9 mouse cellular contexts compared by ENCODE assay signal in genomic region chr12:109540739-109541539, GRCm38 (mm10). TPM values are rescaled to one million over a fixed set of nuclear protein-coding genes. Genes with fewer than 3 reads are reported as not detected.
DNase-seq lines count a peak whose midpoint lies in the region; ATAC-seq and TF ChIP-seq lines count a peak whose summit lies in the region.
"Had no signal": no experiment of that assay in that cellular context is flagged by ENCODE, and none has a peak within 500 bp of the region (broad histone marks: within the 10 kb centered on the region; RNA-seq: fewer than 3 reads in every experiment).

No protein-coding gene starts in this region.

- peaks cover 17% of the 10 kb centered on the region; the same call in 1 of the 2 replicates for H3K36me3 ChIP-seq in embryonic facial prominence, embryonic 14.5 days (ENCODE audit: control insufficient read depth, insufficient read depth, low read length)
- H3K36me3 ChIP-seq in heart, adult 2 months (ENCODE audit: control insufficient read depth, insufficient read depth, low read length) = no peaks in the 10 kb centered on the region
- no peaks in the 10 kb centered on the region for H3K36me3 ChIP-seq in liver, postnatal 0 days (replicated peaks; ENCODE audit: insufficient read depth, low read length)

- TF ChIP-seq POLR2A in heart, adult 2 months (IDR thresholded peaks at IDR 0.05; ENCODE audit: insufficient read depth, low read depth, low read length) = peak; percentile 46

- H3K4me1 ChIP-seq in embryonic facial prominence, embryonic 14.5 days (ENCODE audit: control insufficient read depth, insufficient read depth, low read length) = no peaks in the 10 kb centered on the region
- H3K4me1 ChIP-seq in heart, adult 2 months (ENCODE audit: control insufficient read depth, insufficient read depth, low read length) = no peaks in the 10 kb centered on the region
- H3K4me1 ChIP-seq in liver, postnatal 0 days (ENCODE audit: insufficient read depth) = 0 out of 2 replicates have a peak, but pooled peaks cover 2% of the 10 kb centered on the region

- no peaks in the 10 kb centered on the region for H3K27me3 ChIP-seq in embryonic facial prominence, embryonic 14.5 days (replicated peaks; ENCODE audit: control insufficient read depth, insufficient read depth, low read length)
- H3K27me3 ChIP-seq in heart, adult 2 months (ENCODE audit: control insufficient read depth, insufficient read depth, low read length) = no peaks in the 10 kb centered on the region
- no peaks in the 10 kb centered on the region for H3K27me3 ChIP-seq in liver, postnatal 0 days (ENCODE audit: insufficient read depth, low read length)

- peak overlapping the region; percentile 53 for H3K4me3 ChIP-seq in embryonic facial prominence, embryonic 14.5 days (ENCODE audit: low read depth, low read length)
- peak overlapping the region; percentile 22; the same call in 1 of the 2 replicates for H3K4me3 ChIP-seq in heart, adult 2 months
- H3K4me3 ChIP-seq in liver, postnatal 0 days (ENCODE audit: low read depth, low read length) = peak overlapping the region; percentile 45

- no peak for TF ChIP-seq EP300 in heart, adult 2 months (IDR thresholded peaks at IDR 0.05; ENCODE audit: insufficient read depth, low read depth, low read length)
- TF ChIP-seq EP300 in liver, postnatal 0 days (IDR thresholded peaks at IDR 0.05; ENCODE audit: low read depth) = no peak

- intact Hi-C loops in heart, adult 2 months (cut with DNase I) = no loop called here

- peak; percentile 56 for DNase-seq in urinary bladder, postnatal 14 days (ENCODE audit: low spot score)
- DNase-seq in urinary bladder, postnatal 10 days (ENCODE audit: low spot score) = no peak
- peak; percentile 93 for DNase-seq in embryonic facial prominence, embryonic 14.5 days (ENCODE audit: low spot score)
- DNase-seq in heart, adult 2 months = peak; percentile 54 to 64
- DNase-seq in layer of hippocampus, adult 18-20 months (ENCODE audit: low spot score in 2 of 2) = peak; percentile 64 to 81
- no peak for DNase-seq in liver, postnatal 0 days
- DNase-seq in right cerebral cortex, postnatal 36 days (ENCODE audit: low spot score in 2 of 2) = peak; percentile 54 to 59

- peak overlapping the region; percentile 85 for H3K27ac ChIP-seq in embryonic facial prominence, embryonic 14.5 days (replicated peaks; ENCODE audit: low read depth, low read length)
- peak overlapping the region; percentile 26; the same call in 1 of the 2 replicates for H3K27ac ChIP-seq in heart, adult 2 months
- H3K27ac ChIP-seq in liver, postnatal 0 days (ENCODE audit: low read depth) = 0 out of 2 replicates have a peak overlapping the region, but pooled peaks have one; percentile 7

- H3K4me2 ChIP-seq in embryonic facial prominence, embryonic 14.5 days (ENCODE audit: low read depth, low read length) = peak overlapping the region; percentile 52
- H3K4me2 ChIP-seq in liver, postnatal 0 days (ENCODE audit: low read depth, low read length) = peak overlapping the region; percentile 56

- no peak for TF ChIP-seq CTCF in heart, adult 2 months (IDR thresholded peaks at IDR 0.05)
- TF ChIP-seq CTCF in liver, postnatal 0 days (IDR thresholded peaks at IDR 0.05; ENCODE audit: low read depth) = no peak

- peaks cover 66% of the 10 kb centered on the region for H3K9me3 ChIP-seq in embryonic facial prominence, embryonic 14.5 days (ENCODE audit: control insufficient read depth, low read length)
- H3K9me3 ChIP-seq in liver, postnatal 0 days (ENCODE audit: low read length) = peaks cover 3% of the 10 kb centered on the region

- peak; percentile 81 for ATAC-seq in embryonic facial prominence, embryonic 14.5 days (ENCODE audit: low read depth)
- no peak for ATAC-seq in liver, postnatal 0 days
- ATAC-seq in granulocyte monocyte progenitor cell, adult 5-6 weeks (replicated peaks; ENCODE audit: poor library complexity, severe bottlenecking) = no peak

- 54% methylated on average over 30 of the region's 30 CpGs for WGBS in embryonic facial prominence, embryonic 14.5 days
- WGBS in heart, adult 2 months = 40% methylated on average over 30 of the region's 30 CpGs
- WGBS in liver, postnatal 0 days (ENCODE audit: insufficient replicate concordance) = 45% methylated on average over 30 of the region's 30 CpGs

- peak overlapping the region; percentile 75 for H3K9ac ChIP-seq in embryonic facial prominence, embryonic 14.5 days (ENCODE audit: low read depth, low read length)
- no peak overlapping the region for H3K9ac ChIP-seq in heart, adult 2 months (ENCODE audit: low read depth, low read length)
- peak overlapping the region; percentile 48; the same call in 1 of the 2 replicates for H3K9ac ChIP-seq in liver, postnatal 0 days (replicated peaks)

- no peaks in the 10 kb centered on the region for H3K79me2 ChIP-seq in heart, adult 2 months (replicated peaks; ENCODE audit: control insufficient read depth, insufficient read depth, low read length)

RNA-seq across cellular contexts. Expression of gene Rtl1, which starts 59.2 kb away (rescaled TPM):
- polyA plus RNA-seq in embryonic facial prominence, embryonic 14.5 days (2014; fragmentation: Nextera tagmentation; extraction: Ambion mirVana) = 5.0 TPM in 2 replicates
- not detected for total RNA-seq in heart, adult 2 months (2021)
- 0.02 and 0.12 TPM in 2 replicates for polyA plus RNA-seq in heart, adult 2 months (2012; rRNA removed)
- under 1 TPM; 0.08 to 0.17 TPM for total RNA-seq in layer of hippocampus, adult 18-20 months (2021)
- polyA plus RNA-seq in liver, postnatal 0 days (2015; fragmentation: Nextera tagmentation; extraction: Ambion mirVana) = 0.06 and 0.11 TPM in 2 replicates
- not detected in 2 replicates for total RNA-seq in granulocyte monocyte progenitor cell, adult 5-6 weeks (2014; fragmentation: Nextera tagmentation)
- not detected in 2 replicates for total RNA-seq in granulocyte monocyte progenitor cell, adult 5-6 weeks (2017)
- total RNA-seq: neutrophil, adult 5-6 weeks had no signal

Comparison
In these comparisons a context has a peak if more than half of its experiments do, and no peak if none do; other contexts are left out.
1. DNase-seq: peak in urinary bladder, postnatal 14 days (single experiment), embryonic facial prominence, embryonic 14.5 days (single experiment), heart, adult 2 months (2 of 2), layer of hippocampus, adult 18-20 months (2 of 2) and right cerebral cortex, postnatal 36 days (2 of 2); none in urinary bladder, postnatal 10 days (single experiment) and liver, postnatal 0 days (single experiment).
2. H3K27ac ChIP-seq: peak in every context shown above with its lines; median percentile 85 in embryonic facial prominence, embryonic 14.5 days; 26 in heart, adult 2 months; 7 in liver, postnatal 0 days.
3. Peak in every context shown above with its lines, with median percentiles within 50 percentile points of each other: H3K4me3 ChIP-seq.